Mouse (Mus musculus): Measurements from ENCODE around the gene Dusp12. TPM values are rescaled to one million over a fixed set of nuclear protein-coding genes. Genes with fewer than 3 reads are reported as not detected.

Dusp12 gene
- polyA plus RNA-seq (2012; ENCODE audit: insufficient read depth, insufficient read length, missing spikeins), result 6.1 and 12.9 TPM in 2 replicates

GRCm38 (mm10) chr1:170884978-170885561, at the start of gene Dusp12, which contains the start of gene Gm26620:
Gene Dusp12 (minus strand): TSS chr1:170885540.
Gene Gm26620 (plus strand): TSS chr1:170885065.
- H3K27ac ChIP-seq (replicated peaks; ENCODE audit: low read depth, low read length), result peak within 1 kb of the TSS; percentile 27; the same call in 1 of the 2 replicates
- peak within 1 kb of the TSS; percentile 90 for H3K4me3 ChIP-seq (ENCODE audit: insufficient read depth, low read depth, low read length)

GRCm38 (mm10) chr1:170934383-170934782, 49.0 kb upstream of the Dusp12 start:
- Histone ChIP-seq H3K4me1 (ENCODE audit: control insufficient read depth, insufficient read depth, insufficient read length, low read length) (no peaks in the 10 kb centered on the region), H3K4me3 (ENCODE audit: insufficient read depth, low read depth, low read length) (no peak overlapping the region), H3K27ac (replicated peaks; ENCODE audit: low read depth, low read length) (peak overlapping the region; percentile 48; the same call in 1 of the 2 replicates)

More at GRCm38 (mm10) chr1:170884978-170885561, at the start of gene Dusp12, which contains the start of gene Gm26620:
- H3K4me1 ChIP-seq (ENCODE audit: control insufficient read depth, insufficient read depth, insufficient read length, low read length), result peaks cover 4% of the 10 kb centered on the region; the same call in 1 of the 2 replicates

- Histone ChIP-seq H3K4me3 (ENCODE audit: insufficient read depth, low read depth, low read length) (no peak overlapping the region), H3K27ac (replicated peaks; ENCODE audit: low read depth, low read length) (no peak overlapping the region), H3K4me1 (ENCODE audit: control insufficient read depth, insufficient read depth, insufficient read length, low read length) (no peaks in the 10 kb centered on the region)
Observed at GRCm38 (mm10) chr1:170933940-170934339, 48.6 kb upstream of the Dusp12 start.

GRCm38 (mm10) chr1:170933386-170933920, 48.1 kb upstream of the Dusp12 start:
- Histone ChIP-seq H3K27ac (replicated peaks; ENCODE audit: low read depth, low read length) (no peak overlapping the region), H3K4me3 (ENCODE audit: insufficient read depth, low read depth, low read length) (no peak overlapping the region), H3K4me1 (ENCODE audit: control insufficient read depth, insufficient read depth, insufficient read length, low read length) (no peaks in the 10 kb centered on the region)

- no peak overlapping the region for H3K4me3 ChIP-seq (ENCODE audit: insufficient read depth, low read depth, low read length)
- H3K4me1 ChIP-seq (ENCODE audit: control insufficient read depth, insufficient read depth, insufficient read length, low read length), result no peaks in the 10 kb centered on the region
- no peak overlapping the region for H3K27ac ChIP-seq (replicated peaks; ENCODE audit: low read depth, low read length)
Observed at GRCm38 (mm10) chr1:170932043-170932442, 46.7 kb upstream of the Dusp12 start.

GRCm38 (mm10) chr1:170929245-170929644, 43.9 kb upstream of the Dusp12 start:
- H3K27ac ChIP-seq (replicated peaks; ENCODE audit: low read depth, low read length), result no peak overlapping the region
- H3K4me3 ChIP-seq (ENCODE audit: insufficient read depth, low read depth, low read length), result no peak overlapping the region

GRCm38 (mm10) chr1:170928467-170928866, 43.1 kb upstream of the Dusp12 start:
- H3K4me3 ChIP-seq (ENCODE audit: insufficient read depth, low read depth, low read length), result no peak overlapping the region
- H3K4me1 ChIP-seq (ENCODE audit: control insufficient read depth, insufficient read depth, insufficient read length, low read length), result no peaks in the 10 kb centered on the region
- no peak overlapping the region for H3K27ac ChIP-seq (replicated peaks; ENCODE audit: low read depth, low read length)

More at GRCm38 (mm10) chr1:170929245-170929644, 43.9 kb upstream of the Dusp12 start:
- H3K4me1 ChIP-seq (ENCODE audit: control insufficient read depth, insufficient read depth, insufficient read length, low read length), result no peaks in the 10 kb centered on the region

GRCm38 (mm10) chr1:170927378-170927777, 42.0 kb upstream of the Dusp12 start, which contains the start of gene Fcrla:
Gene Fcrla (minus strand): TSS chr1:170927583.
- Histone ChIP-seq H3K27ac (replicated peaks; ENCODE audit: low read depth, low read length) (no peak within 1 kb of the TSS), H3K4me1 (ENCODE audit: control insufficient read depth, insufficient read depth, insufficient read length, low read length) (no peaks in the 10 kb centered on the region), H3K4me3 (ENCODE audit: insufficient read depth, low read depth, low read length) (no peak within 1 kb of the TSS)

- Histone ChIP-seq H3K4me1 (ENCODE audit: control insufficient read depth, insufficient read depth, insufficient read length, low read length) (no peaks in the 10 kb centered on the region), H3K27ac (replicated peaks; ENCODE audit: low read depth, low read length) (no peak overlapping the region), H3K4me3 (ENCODE audit: insufficient read depth, low read depth, low read length) (no peak overlapping the region)
Observed at GRCm38 (mm10) chr1:170926941-170927340, 41.6 kb upstream of the Dusp12 start.

GRCm38 (mm10) chr1:170924485-170924884, 39.1 kb upstream of the Dusp12 start:
- H3K27ac ChIP-seq (replicated peaks; ENCODE audit: low read depth, low read length), result peak overlapping the region; percentile 52; the same call in 1 of the 2 replicates

GRCm38 (mm10) chr1:170919308-170919707, 34.0 kb upstream of the Dusp12 start:
- Histone ChIP-seq H3K27ac (replicated peaks; ENCODE audit: low read depth, low read length) (no peak overlapping the region), H3K4me3 (ENCODE audit: insufficient read depth, low read depth, low read length) (no peak overlapping the region), H3K4me1 (ENCODE audit: control insufficient read depth, insufficient read depth, insufficient read length, low read length) (no peaks in the 10 kb centered on the region)

More at GRCm38 (mm10) chr1:170924485-170924884, 39.1 kb upstream of the Dusp12 start:
- Histone ChIP-seq H3K4me1 (ENCODE audit: control insufficient read depth, insufficient read depth, insufficient read length, low read length) (no peaks in the 10 kb centered on the region), H3K4me3 (ENCODE audit: insufficient read depth, low read depth, low read length) (no peak overlapping the region; the same call in 1 of the 2 replicates)

GRCm38 (mm10) chr1:170915657-170916056, 30.3 kb upstream of the Dusp12 start:
- Histone ChIP-seq H3K4me1 (ENCODE audit: control insufficient read depth, insufficient read depth, insufficient read length, low read length) (no peaks in the 10 kb centered on the region), H3K4me3 (ENCODE audit: insufficient read depth, low read depth, low read length) (no peak overlapping the region), H3K27ac (replicated peaks; ENCODE audit: low read depth, low read length) (no peak overlapping the region)

- Histone ChIP-seq H3K4me1 (ENCODE audit: control insufficient read depth, insufficient read depth, insufficient read length, low read length) (no peaks in the 10 kb centered on the region), H3K4me3 (ENCODE audit: insufficient read depth, low read depth, low read length) (no peak within 1 kb of the TSS), H3K27ac (replicated peaks; ENCODE audit: low read depth, low read length) (no peak within 1 kb of the TSS)
Observed at GRCm38 (mm10) chr1:170912891-170913615, 27.7 kb upstream of the Dusp12 start, which contains the start of gene Fcrlb. Gene Fcrlb (minus strand): TSS chr1:170912941.

- Histone ChIP-seq H3K4me3 (ENCODE audit: insufficient read depth, low read depth, low read length) (no peak overlapping the region), H3K27ac (replicated peaks; ENCODE audit: low read depth, low read length) (no peak overlapping the region), H3K4me1 (ENCODE audit: control insufficient read depth, insufficient read depth, insufficient read length, low read length) (no peaks in the 10 kb centered on the region)
Observed at GRCm38 (mm10) chr1:170911907-170912660, 26.7 kb upstream of the Dusp12 start.
